Mouse (Mus musculus) yolk sac, embryonic 10.5 days (tissue): ENCODE data around the gene Gm45140.

Source experiments
- DNase-seq: peaks from one replicate; pipeline ENCODE4 v3.0.0-alpha.2; 2017; ENCODE audit warnings: low spot score

The Gm45140 gene

DNA sequence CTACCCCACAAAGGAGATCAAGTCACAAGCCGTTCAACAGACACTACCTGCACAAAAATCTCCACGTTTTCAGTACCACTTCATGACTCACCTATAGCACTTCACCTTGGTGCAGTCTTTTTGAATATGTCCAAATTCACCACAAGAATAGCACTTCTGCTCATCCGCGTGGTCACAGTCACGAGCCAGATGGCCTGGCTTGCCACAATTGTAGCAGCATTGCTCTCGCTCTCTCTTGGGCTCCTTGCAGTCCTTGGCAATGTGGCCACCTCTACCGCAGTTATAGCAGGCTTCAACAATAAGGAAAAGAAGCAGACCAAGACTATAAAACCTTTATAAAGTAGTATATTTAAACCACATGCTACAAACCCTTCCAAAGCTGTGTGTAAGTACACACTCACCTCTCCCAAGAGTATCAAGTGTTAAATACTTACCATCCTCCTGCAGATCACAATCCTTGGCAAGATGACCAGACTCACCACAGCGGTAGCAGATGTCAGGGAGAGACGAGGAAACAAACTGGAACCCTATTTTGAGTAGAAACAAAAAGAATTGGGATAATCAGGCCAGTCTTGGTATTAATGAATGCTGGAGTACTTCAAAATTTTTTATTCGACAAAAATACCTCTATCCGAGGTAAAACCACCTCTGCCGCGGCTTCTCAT, 9.6 kb upstream of the Gm45140 start:
- no peak for DNase-seq

DNA sequence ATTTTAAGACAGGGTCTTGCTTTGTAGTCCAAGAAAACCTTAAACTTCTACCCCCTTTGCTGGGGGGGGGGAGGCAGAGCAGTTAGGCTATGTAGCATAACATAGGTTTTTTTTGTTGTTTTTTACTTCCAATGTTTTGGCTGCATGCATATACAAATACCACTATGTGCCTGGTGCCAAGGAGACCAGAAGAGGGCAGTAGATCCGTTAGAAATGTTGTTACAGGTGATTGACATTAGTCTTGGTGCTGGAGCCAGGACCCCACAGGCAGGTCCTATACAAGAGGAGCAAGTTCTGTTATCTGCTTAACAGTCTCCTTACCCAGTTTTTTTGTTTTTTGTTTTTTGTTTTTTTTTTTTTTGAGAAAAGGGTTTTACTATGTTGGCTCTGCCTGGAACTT, 6.7 kb upstream of the Gm45140 start:
- no peak for DNase-seq

DNA sequence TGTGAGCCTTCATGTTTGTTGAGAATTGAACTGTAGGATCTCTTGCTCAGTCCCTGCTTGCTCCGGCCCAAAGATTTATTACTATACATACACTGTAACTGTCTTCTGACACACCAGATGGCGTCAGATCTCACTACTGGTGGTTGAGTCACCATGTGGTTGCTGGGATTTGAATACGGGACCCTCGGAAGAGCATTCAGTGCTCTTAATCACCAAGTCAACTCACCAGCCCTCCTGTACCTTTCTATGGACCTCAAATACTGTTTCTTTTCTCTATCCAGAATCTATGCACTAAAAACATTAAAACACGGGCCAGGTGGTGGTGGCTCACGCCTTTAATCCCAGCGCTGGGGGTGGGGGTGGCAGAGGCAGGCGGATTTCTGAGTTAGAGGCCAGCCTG, 6.0 kb upstream of the Gm45140 start:
- DNase-seq, result no peak

DNA sequence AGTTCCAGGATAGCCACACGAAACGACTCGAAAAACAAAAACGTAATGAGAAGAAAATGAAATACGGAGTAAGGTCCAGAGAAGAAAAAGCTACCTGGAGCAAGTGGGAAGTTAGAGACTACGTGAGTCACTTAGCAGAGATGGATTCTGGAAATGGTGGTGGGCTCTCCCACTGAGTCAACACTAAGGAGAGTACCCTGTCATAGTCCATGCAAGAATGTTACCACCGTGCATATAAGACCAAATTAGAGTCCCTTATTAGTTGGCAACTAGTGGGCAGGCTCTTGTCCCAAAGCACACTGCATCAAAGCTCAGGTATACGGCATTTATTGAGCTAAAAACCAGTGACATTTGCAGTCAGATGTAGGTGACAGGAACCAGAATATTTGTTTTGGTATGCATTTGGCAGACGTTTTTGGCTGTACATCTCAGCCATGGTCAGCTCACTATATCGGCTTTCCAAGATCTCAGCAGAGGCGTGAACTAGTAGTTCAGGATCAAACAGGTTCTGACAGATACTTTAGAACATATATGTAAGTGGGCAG, 4.3 kb upstream of the Gm45140 start:
- no peak for DNase-seq

DNA sequence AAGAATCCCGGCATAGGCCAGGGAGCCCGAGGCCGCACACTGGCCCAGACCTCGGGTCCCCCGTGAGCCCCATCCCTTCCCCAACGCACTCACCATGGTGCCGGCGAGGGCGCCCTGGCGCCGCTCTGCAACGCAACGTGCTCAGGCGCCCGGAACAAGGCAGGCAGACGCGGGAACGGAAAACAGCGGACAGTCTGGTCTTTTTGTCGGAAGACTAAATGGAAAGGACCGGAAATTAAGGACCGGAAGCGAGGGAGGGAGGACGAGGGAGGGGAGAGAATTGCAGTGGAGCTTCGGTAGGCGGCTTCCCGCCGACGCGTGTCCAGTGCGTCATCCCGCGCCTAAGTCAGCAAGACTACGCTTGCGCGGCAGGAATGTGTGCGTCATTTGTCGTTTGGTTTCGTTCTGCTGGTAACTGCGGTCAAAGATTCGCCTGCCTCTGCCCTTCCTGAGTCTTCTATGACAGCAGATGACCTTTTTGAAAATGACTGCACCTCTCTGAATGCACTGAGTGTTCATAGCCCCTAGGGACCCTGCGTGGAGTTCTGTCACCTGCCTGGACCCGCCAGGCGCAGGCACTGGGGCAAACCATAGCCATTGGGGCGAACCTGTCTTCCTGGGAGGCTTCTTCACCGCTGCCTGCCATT, 3.1 kb upstream of the Gm45140 start, which contains the start of gene Isy1:
Isy1 (minus strand) TSS at position 248 of the 647 bp plus-strand sequence.
- DNase-seq, result peak; percentile 96

DNA sequence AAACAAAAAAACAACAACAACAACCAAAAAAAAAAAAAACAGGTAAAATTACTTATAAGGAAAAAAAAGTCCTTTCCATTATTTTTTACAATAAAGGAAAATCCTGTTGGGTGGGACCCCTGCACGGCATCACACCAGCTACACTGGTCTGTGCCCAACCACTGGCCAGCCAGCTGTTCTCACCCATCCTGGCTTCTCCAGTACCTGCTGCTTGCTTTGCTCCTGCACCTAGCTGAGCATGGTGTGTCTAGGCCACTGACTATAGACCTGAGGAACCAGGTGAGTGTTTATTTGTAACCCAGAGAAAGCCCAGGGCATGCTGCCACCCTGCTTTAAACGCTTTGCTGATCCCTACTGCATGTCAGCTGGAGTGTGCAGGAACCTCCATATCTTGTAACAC, 15.2 kb downstream of the Gm45140 start:
- DNase-seq, result no peak

GRCm38 (mm10) chr6:87814486-87814885, 21.1 kb downstream of the Gm45140 start:
- no peak for DNase-seq

DNA sequence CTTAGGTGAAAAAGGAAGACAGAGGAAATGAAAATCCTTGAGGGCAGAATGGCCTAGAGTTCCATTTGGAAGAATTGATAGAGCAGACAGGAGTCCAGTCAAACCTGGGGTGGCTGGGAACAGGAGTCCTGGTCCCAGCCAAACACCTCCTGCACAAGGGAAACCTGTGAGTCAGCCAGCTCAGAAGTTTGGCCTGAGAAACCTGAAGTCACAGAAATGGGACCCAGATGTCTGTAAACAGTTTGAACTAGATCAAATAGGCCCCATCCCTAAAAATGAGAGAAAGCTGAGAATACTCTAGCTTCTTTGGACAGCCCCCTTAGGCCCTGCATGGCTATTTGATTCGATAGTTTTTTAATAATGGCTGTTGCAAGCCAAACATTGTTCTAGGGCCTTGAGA, 22.9 kb downstream of the Gm45140 start:
- no peak for DNase-seq

GRCm38 (mm10) chr6:87811675-87812338, 23.8 kb downstream of the Gm45140 start, which contains the start of gene Rab43:
TSS of gene Rab43 (minus strand) at chr6:87812164.
- DNase-seq, result peak; percentile 95

- no peak for DNase-seq
Measured at GRCm38 (mm10) chr6:87810713-87811669, 24.6 kb downstream of the Gm45140 start.

- no peak for DNase-seq
Measured at GRCm38 (mm10) chr6:87810311-87810710, 25.3 kb downstream of the Gm45140 start.

DNA sequence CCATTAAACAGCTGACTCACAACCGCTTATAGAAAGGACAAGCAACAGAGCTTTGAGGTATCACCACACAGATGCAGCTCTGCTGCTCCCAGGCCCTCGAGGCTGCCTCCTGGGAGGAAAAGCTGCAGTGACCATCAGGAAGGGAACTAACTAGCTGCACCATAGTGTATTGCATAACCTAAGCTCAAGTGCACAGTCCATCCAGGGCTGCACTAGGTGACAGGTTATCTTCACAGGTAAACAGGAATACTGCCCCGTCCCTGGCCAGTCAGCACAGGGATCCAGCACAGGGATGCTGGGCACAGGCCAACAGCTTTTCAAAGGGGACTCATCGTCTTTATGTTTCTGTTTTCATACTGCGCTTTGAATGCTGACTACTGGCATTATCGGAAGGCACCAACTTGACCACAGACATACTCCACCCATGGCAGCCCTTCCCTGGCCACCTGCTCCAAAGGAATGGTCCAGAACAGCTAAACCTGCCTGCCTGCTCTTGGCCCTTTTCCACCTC, 25.9 kb downstream of the Gm45140 start:
- peak; percentile 51 for DNase-seq

DNA sequence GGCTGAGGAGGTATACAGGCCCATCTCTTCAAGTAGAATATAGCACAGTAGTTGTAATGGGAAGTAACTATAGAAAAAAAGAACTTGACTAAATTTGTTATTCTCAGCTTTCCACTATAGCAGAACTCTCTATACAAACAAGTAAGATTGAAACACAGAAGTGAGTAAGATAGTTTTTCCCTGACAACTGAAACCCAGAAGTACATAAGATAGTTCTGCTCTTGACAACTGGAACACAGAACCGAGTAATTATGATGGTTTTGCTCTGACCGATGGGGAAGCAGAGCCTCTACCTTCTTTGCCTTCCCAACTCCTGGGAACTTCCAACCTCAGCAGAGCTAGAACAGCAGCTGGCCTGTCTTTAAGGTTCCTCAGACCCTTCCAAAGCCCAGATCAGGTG, 26.5 kb downstream of the Gm45140 start:
- no peak for DNase-seq

DNA sequence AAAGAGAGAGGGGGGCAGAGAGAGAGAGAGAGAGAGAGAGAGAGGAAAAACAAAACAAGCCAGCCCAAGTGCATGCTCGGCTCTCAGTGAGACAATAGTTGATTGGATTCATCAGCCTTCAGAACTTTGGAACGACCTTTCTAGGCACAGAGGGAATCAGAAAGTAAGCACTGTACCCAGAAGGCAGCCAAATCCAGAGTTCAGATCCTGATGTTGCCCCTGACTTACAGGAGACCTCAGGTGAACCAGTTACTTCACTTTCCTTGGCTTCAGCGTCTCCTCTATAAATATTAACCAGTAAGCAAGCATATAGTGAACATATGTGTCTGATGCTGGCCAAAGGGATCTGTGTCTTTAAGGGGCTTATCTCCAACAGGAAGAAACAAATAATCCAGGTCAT, 27.1 kb downstream of the Gm45140 start:
- DNase-seq, result peak; percentile 24

DNA sequence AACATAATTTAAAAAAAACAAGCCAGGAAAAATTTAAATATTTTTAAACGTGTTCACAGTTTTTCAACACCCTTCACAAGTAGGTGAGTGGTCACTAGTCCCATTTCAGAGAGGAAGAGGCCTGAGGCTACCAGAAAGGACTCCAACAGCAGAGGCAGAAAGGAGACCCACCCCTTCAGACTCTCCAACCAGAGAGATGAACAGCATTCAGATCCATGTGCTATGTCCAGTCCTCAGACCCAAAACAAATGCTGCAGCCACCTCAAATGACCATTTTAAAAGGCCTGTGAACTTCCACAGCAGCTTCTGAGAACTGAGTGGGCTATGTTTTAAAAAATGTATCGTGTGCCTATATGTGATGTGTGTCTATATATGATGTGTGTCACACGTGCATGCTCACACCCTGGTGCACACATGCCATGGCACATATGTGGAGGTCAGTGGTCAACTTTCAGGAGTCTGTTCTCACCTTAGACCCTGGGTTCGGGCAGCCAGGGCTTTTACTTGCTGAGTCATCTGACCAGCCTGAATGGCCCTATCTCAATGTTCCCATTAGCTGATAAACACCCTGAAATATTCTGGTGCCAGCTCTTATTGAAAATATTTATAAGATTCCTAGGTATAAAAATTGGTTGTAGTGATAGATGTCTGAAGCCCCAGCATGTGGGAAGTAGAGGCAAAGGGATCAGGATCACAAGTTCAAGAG, 27.7 kb downstream of the Gm45140 start:
- no peak for DNase-seq

DNA sequence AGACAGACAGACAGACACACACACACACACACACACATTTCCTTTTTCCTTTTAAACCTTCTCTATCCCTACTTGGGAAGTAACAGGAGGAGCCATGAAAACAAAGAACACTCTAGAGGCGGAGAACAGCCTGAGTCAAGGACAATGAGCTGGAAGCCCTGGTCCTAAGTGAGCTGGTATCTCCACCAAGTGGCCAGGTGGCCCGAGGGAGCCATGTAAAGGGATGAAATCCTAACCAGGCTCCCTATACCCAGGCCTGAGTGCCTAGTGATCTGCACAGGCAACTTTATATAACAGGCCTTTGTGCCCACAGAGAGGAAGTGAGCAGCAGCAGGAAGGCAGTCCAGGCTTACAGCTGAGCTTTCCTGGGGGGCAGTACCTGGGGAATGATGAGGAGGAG, 28.7 kb downstream of the Gm45140 start:
- no peak for DNase-seq

DNA sequence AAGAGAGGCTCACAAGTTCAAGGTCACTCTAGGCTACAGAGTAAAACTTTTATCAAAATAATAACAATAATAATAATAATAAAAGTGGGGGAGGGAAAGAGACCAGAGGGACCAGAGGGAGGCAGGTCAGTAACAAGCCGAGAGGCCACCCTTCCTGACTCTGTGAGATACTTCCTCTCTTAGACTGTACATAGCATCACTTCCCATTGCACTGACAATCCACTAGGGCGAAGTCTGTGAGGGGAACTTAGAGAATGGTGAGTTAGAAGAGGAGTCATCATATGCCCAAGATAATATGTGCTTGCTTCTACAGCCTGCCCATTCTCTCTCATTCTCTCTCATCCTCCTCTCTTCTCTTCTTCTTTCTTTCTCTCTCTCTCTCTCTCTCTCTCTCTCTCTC, 29.6 kb downstream of the Gm45140 start:
- DNase-seq, result no peak

GRCm38 (mm10) chr6:87805448-87805847, 30.1 kb downstream of the Gm45140 start:
- DNase-seq, result no peak

GRCm38 (mm10) chr6:87804886-87805285, 30.7 kb downstream of the Gm45140 start:
- DNase-seq, result no peak

DNA sequence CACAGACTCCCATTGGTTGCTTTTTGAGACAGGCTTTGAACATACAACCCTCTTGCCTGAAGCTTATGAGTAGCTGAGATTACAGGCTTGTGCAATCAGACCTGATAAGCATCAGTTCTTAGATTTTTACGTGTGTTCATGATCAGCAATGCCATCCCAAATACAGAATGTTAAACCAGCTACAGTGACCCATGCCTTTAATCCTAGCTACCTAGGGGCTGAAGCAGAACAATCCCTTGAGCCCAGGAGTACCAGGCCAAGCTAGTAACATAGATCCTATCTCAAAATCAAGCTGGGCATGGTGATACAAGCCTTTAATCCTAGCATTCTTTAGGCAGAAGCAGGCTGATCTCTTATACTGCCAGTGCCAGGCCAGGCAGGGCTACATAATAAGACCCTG, 31.6 kb downstream of the Gm45140 start:
- DNase-seq, result no peak

GRCm38 (mm10) chr6:87802462-87802861, 33.1 kb downstream of the Gm45140 start:
- DNase-seq, result no peak
